Mouse (Mus musculus) spleen, adult 2 months (tissue): ENCODE data around the gene Rasgef1b.

ENCODE experiments used
- CTCF ChIP-seq: fragments of 200-500 bp; IDR thresholded peaks from 2 replicates; pipeline ENCODE4 v1.5.1; 2011; ENCODE audit warnings: mild to moderate bottlenecking, inconsistent platforms; ENCODE audit not compliant: insufficient read depth, insufficient read length, insufficient replicate concordance; ENCODE audit errors: extremely low read depth
- POLR2A ChIP-seq: fragments of 200-500 bp; IDR thresholded peaks from 2 replicates; pipeline ENCODE4 v1.6.1; 2011; ENCODE audit warnings: low read depth, low read length, inconsistent platforms

DNA sequence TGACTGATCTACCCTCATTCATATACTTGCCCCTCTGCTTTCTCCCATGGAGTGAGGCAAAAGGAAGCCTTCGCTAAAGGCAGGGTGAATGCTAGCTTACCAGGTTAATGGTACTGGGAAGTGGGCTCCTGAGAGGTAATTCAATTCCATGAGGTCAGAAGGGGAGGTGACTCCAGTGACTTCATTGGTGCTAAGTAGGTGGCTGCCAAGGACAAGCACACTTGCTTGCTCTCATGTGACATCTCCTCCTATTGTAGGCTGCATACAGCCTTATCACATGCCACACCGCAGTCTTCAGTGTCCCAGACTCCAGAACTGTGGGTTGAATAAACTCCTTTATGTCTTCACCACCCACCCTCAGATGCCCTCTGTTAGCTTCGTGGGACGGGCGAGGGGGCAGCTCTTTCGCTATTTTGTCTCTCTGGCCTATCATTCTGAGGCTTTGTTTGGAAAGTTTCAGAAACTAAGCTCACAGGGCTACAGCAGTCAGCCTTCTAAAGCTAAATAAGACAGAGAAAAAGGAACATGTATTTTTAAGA lies 441.1 kb downstream of the Rasgef1b start:
- TF ChIP-seq CTCF: no peak
- TF ChIP-seq POLR2A: no peak
